Mouse (Mus musculus): ENCODE results near the gene Acsf2.
A peak's percentile ranks its signal among the peaks of the same experiment; 100 is the strongest.

- TF ChIP-seq POLR2A (IDR thresholded peaks at IDR 0.05; ENCODE audit: low read depth, low read length), result peak; percentile 72
- no peak for TF ChIP-seq CTCF (conservative IDR thresholded peaks at IDR 0.05 in 1 of 2, IDR thresholded peaks at IDR 0.05 in 1 of 2; ENCODE audit: low read depth in 2 of 2, low read length in 2 of 2)
- no peak; the same call in none of the 2 replicates for TF ChIP-seq ZMIZ1 (IDR thresholded peaks at IDR 0.05; ENCODE audit: low read depth, low read length)
Measured at GRCm38 (mm10) chr11:94601321-94602281, at the start of gene Acsf2.
